Mouse (Mus musculus) spleen, adult 2 months (tissue): ENCODE measurements around the gene Mrps17. TPM values are rescaled to one million over a fixed set of nuclear protein-coding genes. Genes with fewer than 3 reads are reported as not detected.

Experiments used
- DNase-seq, 2 experiments: peaks; one replicate each; pipeline versions ENCODE4 v3.0.0 to v3.0.0-alpha.2; 2012 to 2021; ENCODE audit warnings: low spot score in 2 of 2, low read depth in 1 of 2
- H3K27ac ChIP-seq: fragments of 200-500 bp; 2 replicates; pipeline ENCODE4 v1.5.1; 2012; ENCODE audit warnings: low read length, inconsistent platforms; ENCODE audit not compliant: insufficient read depth
- H3K27me3 ChIP-seq: fragments of 200-500 bp; 2 replicates; pipeline ENCODE4 v1.6.1; 2012; ENCODE audit warnings: mild to moderate bottlenecking, moderate library complexity, low read length, inconsistent platforms; ENCODE audit not compliant: control insufficient read depth, insufficient read depth
- H3K36me3 ChIP-seq: fragments of 200-500 bp; 2 replicates; pipeline ENCODE4 v1.6.1; 2012; ENCODE audit warnings: mild to moderate bottlenecking, low read length, inconsistent platforms; ENCODE audit not compliant: control insufficient read depth, insufficient read depth
- H3K4me1 ChIP-seq: fragments of 200-500 bp; 2 replicates; pipeline ENCODE4 v1.6.1; 2011; ENCODE audit warnings: inconsistent platforms; ENCODE audit not compliant: control insufficient read depth, insufficient read depth, insufficient read length
- H3K4me3 ChIP-seq: fragments of 200-500 bp; 2 replicates; pipeline ENCODE4 v1.5.1; 2011; ENCODE audit warnings: mild to moderate bottlenecking, inconsistent platforms; ENCODE audit not compliant: insufficient read depth, insufficient read length; ENCODE audit errors: extremely low read depth
- CTCF ChIP-seq: fragments of 200-500 bp; IDR thresholded peaks from 2 replicates; pipeline ENCODE4 v1.5.1; 2011; ENCODE audit warnings: mild to moderate bottlenecking, inconsistent platforms; ENCODE audit not compliant: insufficient read depth, insufficient read length, insufficient replicate concordance; ENCODE audit errors: extremely low read depth
- POLR2A ChIP-seq: fragments of 200-500 bp; IDR thresholded peaks from 2 replicates; pipeline ENCODE4 v1.6.1; 2011; ENCODE audit warnings: low read depth, low read length, inconsistent platforms
- WGBS: fragments of 180-500 bp; shearing (Covaris S2); methylation state at CpG from one replicate; pipeline ENCODE4 v1.1.7; 2018; 5-methylcytosine and 5-hydroxymethylcytosine counted together
- polyA plus RNA-seq: library from polyadenylated mRNA; depleted of rRNA; stranded (reverse); fragments of >200 nt; gene quantifications from 2 replicates; pipeline ENCODE4 v1.2.3, GENCODE M21; 2012; rRNA removed

The Mrps17 gene
- polyA plus RNA-seq, 1 experiment: 34.9 TPM

GRCm38 (mm10) chr5:129770443-129771355 is 55.4 kb downstream of the Mrps17 start:
- no peak for TF ChIP-seq CTCF
- TF ChIP-seq POLR2A: no peak
- 90% methylated on average over 23 of the region's 23 CpGs for WGBS
- Histone ChIP-seq H3K4me3 (no peak overlapping the region), H3K4me1 (no peaks in the 10 kb centered on the region), H3K36me3 (peaks cover 7% of the 10 kb centered on the region), H3K27me3 (no peaks in the 10 kb centered on the region), H3K27ac (no peak overlapping the region)
- no peak for DNase-seq

Other genes with a start within 250 kb of the Mrps17 start
- 69.8 and 89.7 TPM in 2 replicates for gene Sfswap, start 214.3 kb upstream of the Mrps17 start, polyA plus RNA-seq
- gene Mmp17, start 131.3 kb upstream of the Mrps17 start, polyA plus RNA-seq: 3.2 and 3.4 TPM in 2 replicates
- 0.61 and 0.73 TPM in 2 replicates for gene Zfp11, start 45.4 kb upstream of the Mrps17 start, polyA plus RNA-seq
- gene Sept14, start 7.0 kb upstream of the Mrps17 start, polyA plus RNA-seq: not detected in 2 replicates
- 16.3 and 19.4 TPM in 2 replicates for gene Nipsnap2, start 9.6 kb downstream of the Mrps17 start, polyA plus RNA-seq
- gene Psph, start 72.0 kb downstream of the Mrps17 start, polyA plus RNA-seq: 13.3 and 14.2 TPM in 2 replicates
- 9.5 and 11.5 TPM in 2 replicates for gene Sumf2, start 131.5 kb downstream of the Mrps17 start, polyA plus RNA-seq
- 274 and 522 TPM in 2 replicates for gene Chchd2, start 172.0 kb downstream of the Mrps17 start, polyA plus RNA-seq
- 0.56 and 0.65 TPM in 2 replicates for gene Zbed5, start 180.2 kb downstream of the Mrps17 start, polyA plus RNA-seq
- gene Phkg1, start 183.1 kb downstream of the Mrps17 start, polyA plus RNA-seq: 0.13 and 0.14 TPM in 2 replicates
- gene Nupr1l, start 193.0 kb downstream of the Mrps17 start, polyA plus RNA-seq: 2.4 and 4.9 TPM in 2 replicates
- gene Vkorc1l1, start 226.5 kb downstream of the Mrps17 start, polyA plus RNA-seq: 7.5 and 8.1 TPM in 2 replicates